Mouse (Mus musculus): Measurements from ENCODE around the gene Ring1. TPM values are rescaled to one million over a fixed set of nuclear protein-coding genes. Genes with fewer than 3 reads are reported as not detected.
"Not testable (repeated sequence)": the region's sequence is repeated elsewhere in the genome, so short reads cannot be mapped to it uniquely, and the experiment has no call there.

Gene Ring1
- polyA plus RNA-seq, 1 experiment: 52.0 TPM

- DNase-seq (ENCODE audit: low read depth in 1 of 2, low spot score in 2 of 2): no peak
- TF ChIP-seq POLR2A (IDR thresholded peaks at IDR 0.05; ENCODE audit: low read depth, low read length) (no peak), CTCF (IDR thresholded peaks at IDR 0.05; ENCODE audit: extremely low read depth, insufficient read depth, insufficient read length, insufficient replicate concordance) (no peak)
- H3K27ac ChIP-seq (ENCODE audit: insufficient read depth, low read length): no peak overlapping the region
- WGBS: 94% methylated on average over 8 of the region's 8 CpGs
- no peak overlapping the region for H3K4me3 ChIP-seq (ENCODE audit: extremely low read depth, insufficient read depth, insufficient read length)
- no peaks in the 10 kb centered on the region for H3K36me3 ChIP-seq (ENCODE audit: control insufficient read depth, insufficient read depth, low read length)
- no peaks in the 10 kb centered on the region for H3K27me3 ChIP-seq (ENCODE audit: control insufficient read depth, insufficient read depth, low read length)
- no peaks in the 10 kb centered on the region for H3K4me1 ChIP-seq (ENCODE audit: control insufficient read depth, insufficient read depth, insufficient read length)
These were observed 11.0 kb downstream of the Ring1 start for GRCm38 (mm10) chr17:34013436-34013835.

- 81% methylated on average over 5 of the region's 5 CpGs for WGBS
- Histone ChIP-seq H3K36me3 (ENCODE audit: control insufficient read depth, insufficient read depth, low read length) (no peaks in the 10 kb centered on the region), H3K27ac (ENCODE audit: insufficient read depth, low read length) (no peak overlapping the region), H3K4me1 (ENCODE audit: control insufficient read depth, insufficient read depth, insufficient read length) (no peaks in the 10 kb centered on the region), H3K4me3 (ENCODE audit: extremely low read depth, insufficient read depth, insufficient read length) (no peak overlapping the region), H3K27me3 (ENCODE audit: control insufficient read depth, insufficient read depth, low read length) (no peaks in the 10 kb centered on the region)
- TF ChIP-seq CTCF (IDR thresholded peaks at IDR 0.05; ENCODE audit: extremely low read depth, insufficient read depth, insufficient read length, insufficient replicate concordance): no peak
- no peak for TF ChIP-seq POLR2A (IDR thresholded peaks at IDR 0.05; ENCODE audit: low read depth, low read length)
- DNase-seq (ENCODE audit: low read depth in 1 of 2, low spot score in 2 of 2): no peak
These were observed 14.3 kb downstream of the Ring1 start for GRCm38 (mm10) chr17:34010156-34010555.

- WGBS: 61% methylated on average over 2 of the region's 2 CpGs
- Histone ChIP-seq H3K36me3 (ENCODE audit: control insufficient read depth, insufficient read depth, low read length) (no peaks in the 10 kb centered on the region), H3K4me1 (ENCODE audit: control insufficient read depth, insufficient read depth, insufficient read length) (no peaks in the 10 kb centered on the region), H3K27me3 (ENCODE audit: control insufficient read depth, insufficient read depth, low read length) (no peaks in the 10 kb centered on the region), H3K4me3 (ENCODE audit: extremely low read depth, insufficient read depth, insufficient read length) (no peak overlapping the region), H3K27ac (ENCODE audit: insufficient read depth, low read length) (no peak overlapping the region)
- DNase-seq (ENCODE audit: low read depth in 1 of 2, low spot score in 2 of 2): no peak
- TF ChIP-seq CTCF (IDR thresholded peaks at IDR 0.05; ENCODE audit: extremely low read depth, insufficient read depth, insufficient read length, insufficient replicate concordance): no peak
- TF ChIP-seq POLR2A (IDR thresholded peaks at IDR 0.05; ENCODE audit: low read depth, low read length): no peak
These were observed 17.9 kb downstream of the Ring1 start for GRCm38 (mm10) chr17:34006570-34006969.

- no peak overlapping the region for H3K4me3 ChIP-seq (ENCODE audit: extremely low read depth, insufficient read depth, insufficient read length)
- peaks cover 10% of the 10 kb centered on the region for H3K36me3 ChIP-seq (ENCODE audit: control insufficient read depth, insufficient read depth, low read length)
- WGBS: 8% methylated on average over 5 of the region's 5 CpGs
- H3K27me3 ChIP-seq (ENCODE audit: control insufficient read depth, insufficient read depth, low read length): no peaks in the 10 kb centered on the region
- TF ChIP-seq CTCF (IDR thresholded peaks at IDR 0.05; ENCODE audit: extremely low read depth, insufficient read depth, insufficient read length, insufficient replicate concordance) (peak; percentile 38; the same call in 1 of the 2 replicates), POLR2A (IDR thresholded peaks at IDR 0.05; ENCODE audit: low read depth, low read length) (no peak)
- H3K27ac ChIP-seq (ENCODE audit: insufficient read depth, low read length): no peak overlapping the region
- H3K4me1 ChIP-seq (ENCODE audit: control insufficient read depth, insufficient read depth, insufficient read length): peaks cover 4% of the 10 kb centered on the region; the same call in 1 of the 2 replicates
- peak in 1 of 2 experiments; percentile 56 for DNase-seq (ENCODE audit: low read depth in 1 of 2, low spot score in 2 of 2)
These were observed 21.1 kb downstream of the Ring1 start for GRCm38 (mm10) chr17:34003426-34003825.

DNA sequence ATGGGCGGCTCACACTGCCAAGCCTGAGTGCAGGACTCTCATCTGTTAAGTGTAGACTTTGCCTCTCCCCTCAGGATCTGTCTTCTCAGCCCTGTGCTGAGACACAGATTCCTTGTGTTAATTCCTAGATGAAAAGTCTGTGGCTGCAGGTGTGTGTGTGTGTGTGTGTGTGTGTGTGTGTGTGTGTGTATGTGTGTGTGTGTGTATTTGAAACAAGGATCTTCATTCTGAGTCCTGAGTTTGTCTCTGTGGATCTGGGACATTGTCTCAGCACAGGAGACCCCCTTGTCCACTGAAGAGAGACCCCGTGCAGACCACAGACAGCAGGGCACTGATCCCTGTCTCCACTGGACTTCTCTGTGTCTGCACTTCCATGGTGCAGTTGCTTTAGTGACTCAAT is 23.7 kb downstream of the Ring1 start:
- DNase-seq (ENCODE audit: low read depth in 1 of 2, low spot score in 2 of 2); H3K27me3 ChIP-seq (ENCODE audit: control insufficient read depth, insufficient read depth, low read length); H3K4me1 ChIP-seq (ENCODE audit: control insufficient read depth, insufficient read depth, insufficient read length): not testable (repeated sequence)
- H3K27ac ChIP-seq (ENCODE audit: insufficient read depth, low read length): peak overlapping the region; percentile 83
- 30% methylated on average over 2 of the region's 2 CpGs for WGBS
- H3K4me3 ChIP-seq (ENCODE audit: extremely low read depth, insufficient read depth, insufficient read length): peak overlapping the region; percentile 59
- peaks cover 19% of the 10 kb centered on the region for H3K36me3 ChIP-seq (ENCODE audit: control insufficient read depth, insufficient read depth, low read length)

GRCm38 (mm10) chr17:34000150-34000537 is 24.3 kb downstream of the Ring1 start, which contains the start of gene H2-K1:
Gene H2-K1, minus strand, starts transcription at chr17:34000347.
- TF ChIP-seq POLR2A (IDR thresholded peaks at IDR 0.05; ENCODE audit: low read depth, low read length): peak; percentile 100
- TF ChIP-seq CTCF (IDR thresholded peaks at IDR 0.05; ENCODE audit: extremely low read depth, insufficient read depth, insufficient read length, insufficient replicate concordance): no peak
- DNase-seq (ENCODE audit: low read depth in 1 of 2, low spot score in 2 of 2): peak; percentile 97
- Histone ChIP-seq H3K36me3 (ENCODE audit: control insufficient read depth, insufficient read depth, low read length) (peaks cover 23% of the 10 kb centered on the region), H3K27me3 (ENCODE audit: control insufficient read depth, insufficient read depth, low read length) (no peaks in the 10 kb centered on the region), H3K27ac (ENCODE audit: insufficient read depth, low read length) (peak within 1 kb of the TSS; percentile 93), H3K4me3 (ENCODE audit: extremely low read depth, insufficient read depth, insufficient read length) (peak within 1 kb of the TSS; percentile 87), H3K4me1 (ENCODE audit: control insufficient read depth, insufficient read depth, insufficient read length) (peaks cover 10% of the 10 kb centered on the region; the same call in 1 of the 2 replicates)
- under 1% methylated on average over 30 of the region's 30 CpGs for WGBS

DNA sequence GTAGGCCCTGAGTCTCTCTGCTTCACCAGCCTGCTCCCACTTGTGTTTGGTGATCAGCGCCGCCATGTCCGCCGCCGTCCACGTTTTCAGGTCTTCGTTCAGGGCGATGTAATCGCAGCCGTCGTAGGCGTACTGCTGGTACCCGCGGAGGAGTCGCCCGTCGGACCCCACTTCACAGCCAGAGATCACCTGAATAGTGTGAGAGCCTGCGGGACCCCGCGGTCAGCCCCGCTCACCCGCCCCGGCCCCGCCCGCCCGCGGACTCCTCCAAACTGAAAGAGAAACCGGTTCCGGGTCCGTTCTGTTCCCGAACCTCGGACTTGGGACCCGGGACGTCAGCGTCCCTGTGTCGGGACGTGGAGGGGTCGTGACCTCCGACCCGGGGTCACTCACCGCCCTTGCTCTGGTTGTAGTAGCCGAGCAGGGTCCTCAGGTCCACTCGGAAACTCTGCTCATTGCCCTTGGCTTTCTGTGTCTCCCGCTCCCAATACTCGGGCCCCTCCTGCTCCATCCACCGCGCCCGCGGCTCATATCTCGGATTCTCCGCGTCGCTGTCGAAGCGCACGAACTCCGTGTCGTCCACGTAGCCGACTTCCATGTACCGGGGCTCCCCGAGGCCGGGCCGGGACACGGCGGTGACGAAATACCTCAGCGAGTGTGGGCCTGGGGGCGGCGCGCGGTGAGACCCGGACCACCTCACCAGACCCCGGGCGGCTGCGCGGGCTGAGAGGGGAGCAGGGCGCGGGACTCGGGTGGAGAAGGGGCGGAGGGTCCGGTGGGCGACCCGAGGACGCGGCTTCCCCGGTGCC is 24.9 kb downstream of the Ring1 start:
- no peak for DNase-seq (ENCODE audit: low read depth in 1 of 2, low spot score in 2 of 2)
- whole genome bisulfite sequencing: under 1% methylated on average over 83 of the region's 87 CpGs
- H3K27ac ChIP-seq (ENCODE audit: insufficient read depth, low read length): peak overlapping the region; percentile 93

DNA sequence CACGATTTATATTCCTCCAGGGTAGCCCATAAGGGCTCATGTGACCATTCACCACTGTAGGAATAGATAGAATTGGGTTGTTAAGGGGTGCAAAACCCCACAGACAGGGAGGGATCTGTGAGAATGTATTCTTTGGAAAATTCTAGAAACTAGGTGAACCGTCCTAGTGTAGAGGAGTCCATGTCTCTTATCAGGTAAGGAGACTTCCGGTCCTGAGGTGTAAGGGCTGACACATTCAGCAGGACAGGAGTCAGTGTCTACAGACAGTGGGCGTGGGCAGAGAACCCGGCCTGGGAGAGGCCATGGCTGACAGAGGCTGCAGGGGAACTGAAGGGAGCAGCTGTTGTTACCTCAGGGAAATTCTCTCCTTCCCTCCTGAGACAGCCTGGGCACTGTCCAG is 25.8 kb downstream of the Ring1 start:
- not testable (repeated sequence) for H3K27me3 ChIP-seq (ENCODE audit: control insufficient read depth, insufficient read depth, low read length); DNase-seq (ENCODE audit: low read depth in 1 of 2, low spot score in 2 of 2); H3K27ac ChIP-seq (ENCODE audit: insufficient read depth, low read length)
- H3K4me3 ChIP-seq (ENCODE audit: extremely low read depth, insufficient read depth, insufficient read length): peak overlapping the region; percentile 87
- 13% methylated on average over 5 of the region's 5 CpGs for WGBS
- H3K4me1 ChIP-seq (ENCODE audit: control insufficient read depth, insufficient read depth, insufficient read length): peaks cover 10% of the 10 kb centered on the region; the same call in 1 of the 2 replicates
- peaks cover 23% of the 10 kb centered on the region for H3K36me3 ChIP-seq (ENCODE audit: control insufficient read depth, insufficient read depth, low read length)

More for the DNA sequence above, 24.9 kb downstream of the Ring1 start:
- Histone ChIP-seq H3K36me3 (ENCODE audit: control insufficient read depth, insufficient read depth, low read length) (peaks cover 23% of the 10 kb centered on the region), H3K4me1 (ENCODE audit: control insufficient read depth, insufficient read depth, insufficient read length) (peaks cover 10% of the 10 kb centered on the region; the same call in 1 of the 2 replicates), H3K27me3 (ENCODE audit: control insufficient read depth, insufficient read depth, low read length) (no peaks in the 10 kb centered on the region), H3K4me3 (ENCODE audit: extremely low read depth, insufficient read depth, insufficient read length) (peak overlapping the region; percentile 87)
- TF ChIP-seq CTCF (IDR thresholded peaks at IDR 0.05; ENCODE audit: extremely low read depth, insufficient read depth, insufficient read length, insufficient replicate concordance) (no peak), POLR2A (IDR thresholded peaks at IDR 0.05; ENCODE audit: low read depth, low read length) (no peak)

DNA sequence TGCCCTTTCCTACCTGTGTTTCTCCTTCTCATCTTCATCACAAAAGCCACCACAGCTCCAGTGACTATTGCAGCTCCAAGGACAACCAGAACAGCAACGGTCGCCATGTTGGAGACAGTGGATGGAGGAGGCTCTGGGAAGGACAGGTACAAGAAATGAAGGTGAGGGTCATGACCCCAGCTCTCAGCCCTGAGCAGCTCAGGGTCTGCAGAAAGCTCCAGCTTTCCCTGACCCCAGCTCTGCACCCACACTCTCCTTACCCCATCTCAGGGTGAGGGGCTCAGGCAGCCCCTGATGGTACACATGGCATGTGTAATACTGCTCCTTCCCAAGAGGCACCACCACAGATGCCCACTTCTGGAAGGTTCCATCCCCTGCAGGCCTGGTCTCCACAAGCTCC is 27.5 kb downstream of the Ring1 start:
- Histone ChIP-seq H3K4me1 (ENCODE audit: control insufficient read depth, insufficient read depth, insufficient read length) (peaks cover 10% of the 10 kb centered on the region; the same call in 1 of the 2 replicates), H3K36me3 (ENCODE audit: control insufficient read depth, insufficient read depth, low read length) (peaks cover 23% of the 10 kb centered on the region)
- not testable (repeated sequence) for H3K27me3 ChIP-seq (ENCODE audit: control insufficient read depth, insufficient read depth, low read length); H3K27ac ChIP-seq (ENCODE audit: insufficient read depth, low read length); DNase-seq (ENCODE audit: low read depth in 1 of 2, low spot score in 2 of 2); H3K4me3 ChIP-seq (ENCODE audit: extremely low read depth, insufficient read depth, insufficient read length)
- WGBS: 93% methylated on average over 2 of the region's 2 CpGs

Measured in spleen, adult 2 months (tissue).